Mouse (Mus musculus): ENCODE data around the gene AI481877.
"Not testable (repeated sequence)": the region's sequence is repeated elsewhere in the genome, so short reads cannot be mapped to it uniquely, and the experiment has no call there.

DNA sequence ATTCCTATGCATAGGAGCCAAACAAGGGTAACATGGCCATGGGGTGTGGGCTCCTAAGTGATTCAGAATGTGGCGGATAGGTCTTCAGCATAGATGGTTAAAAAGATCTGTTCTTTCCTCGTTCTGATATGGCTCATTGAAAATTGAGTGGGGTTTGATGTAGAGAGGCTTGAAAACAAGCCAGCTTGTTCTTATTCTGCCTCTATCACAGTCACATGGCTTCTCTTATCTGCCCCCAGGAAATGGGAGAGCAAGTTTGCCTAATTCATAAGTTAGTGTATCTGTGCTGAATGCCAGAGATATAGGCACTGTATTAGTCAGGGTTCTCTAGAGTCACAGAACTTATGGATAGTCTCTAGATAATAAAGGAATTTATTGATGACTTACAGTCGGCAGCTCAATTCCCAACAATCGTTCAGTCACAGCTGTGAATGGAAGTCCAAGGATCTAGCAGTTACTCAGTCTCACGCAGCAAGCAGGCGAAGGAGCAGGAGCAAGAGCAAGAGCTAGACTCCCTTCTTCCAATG is at the start of gene AI481877:
- TF ChIP-seq POLR2A, CTCF (IDR thresholded peaks at IDR 0.05; ENCODE audit: extremely low read depth, insufficient read depth, low read length): not testable (repeated sequence)
